Mouse (Mus musculus) midbrain, postnatal 0 days (tissue): ENCODE measurements at regions not wholly inside any gene's neighbourhood (a gene's known extent, or its start where the extent isn't known, plus 50 kb on each side); places are given as distances from the start of the nearest gene placed in this dataset.
"Not testable (repeated sequence)": the region's sequence is repeated elsewhere in the genome, so short reads cannot be mapped to it uniquely, and the experiment has no call there.

Experiments
- ATAC-seq: fragments of 200-750 bp; cut with Nextera tagmentation; 2 replicates; pipeline ENCODE4 v1.8.0; 2017; ENCODE audit warnings: moderate number of reproducible peaks, mild to moderate bottlenecking, moderate TSS enrichment, moderate library complexity; ENCODE audit not compliant: low FRiP score
- DNase-seq: peaks from one replicate; pipeline ENCODE4 v3.0.0-alpha.2; 2015; ENCODE audit warnings: low spot score
- H3K27ac ChIP-seq: fragments of 300-500 bp; sonication (generic); 2 replicates; pipeline ENCODE4 v1.5.1; 2014; ENCODE audit warnings: low read depth, mild to moderate bottlenecking, low read length, mixed read lengths
- H3K27me3 ChIP-seq: fragments of 300-500 bp; sonication (generic); 2 replicates; pipeline ENCODE4 v1.6.1; 2014; ENCODE audit warnings: low read length, control low read depth, mixed read lengths; ENCODE audit not compliant: insufficient read depth
- H3K36me3 ChIP-seq: fragments of 300-500 bp; sonication (generic); 2 replicates; pipeline ENCODE4 v1.6.1; 2014; ENCODE audit warnings: low read length, control low read depth, mixed read lengths; ENCODE audit not compliant: insufficient read depth
- H3K4me1 ChIP-seq: fragments of 300-500 bp; sonication (generic); 2 replicates; pipeline ENCODE4 v1.6.1; 2014; ENCODE audit warnings: mild to moderate bottlenecking, control low read depth, antibody characterized with exemption, low read length, mixed read lengths; ENCODE audit not compliant: insufficient read depth
- H3K4me2 ChIP-seq: fragments of 300-500 bp; sonication (generic); 2 replicates; pipeline ENCODE4 v1.6.1; 2014; ENCODE audit warnings: low read depth, mild to moderate bottlenecking, low read length, mixed read lengths; ENCODE audit not compliant: poor library complexity, severe bottlenecking
- H3K4me3 ChIP-seq: fragments of 300-500 bp; sonication (generic); 2 replicates; pipeline ENCODE4 v1.5.1; 2014; ENCODE audit warnings: low read depth, mild to moderate bottlenecking, low read length, moderate library complexity
- H3K9ac ChIP-seq: fragments of 300-500 bp; sonication (generic); replicated peaks from 2 replicates; pipeline ENCODE4 v1.6.1; 2014; ENCODE audit warnings: mild to moderate bottlenecking, low read length, moderate library complexity, mixed read lengths; ENCODE audit not compliant: poor library complexity, severe bottlenecking
- H3K9me3 ChIP-seq: fragments of 300-500 bp; sonication (generic); 2 replicates; pipeline ENCODE4 v1.6.1; 2016; ENCODE audit warnings: low read length, control low read depth
- CTCF ChIP-seq: IDR thresholded peaks from 2 replicates; pipeline ENCODE4 v1.5.1; 2016; ENCODE audit warnings: antibody characterized with exemption, mild to moderate bottlenecking
- WGBS: fragments of 180-500 bp; shearing (Covaris S2); extraction: QIAGEN DNeasy Blood & Tissue Kit; methylation state at CpG from one replicate; pipeline ENCODE4 v1.1.7; 2014; 5-methylcytosine and 5-hydroxymethylcytosine counted together

DNA sequence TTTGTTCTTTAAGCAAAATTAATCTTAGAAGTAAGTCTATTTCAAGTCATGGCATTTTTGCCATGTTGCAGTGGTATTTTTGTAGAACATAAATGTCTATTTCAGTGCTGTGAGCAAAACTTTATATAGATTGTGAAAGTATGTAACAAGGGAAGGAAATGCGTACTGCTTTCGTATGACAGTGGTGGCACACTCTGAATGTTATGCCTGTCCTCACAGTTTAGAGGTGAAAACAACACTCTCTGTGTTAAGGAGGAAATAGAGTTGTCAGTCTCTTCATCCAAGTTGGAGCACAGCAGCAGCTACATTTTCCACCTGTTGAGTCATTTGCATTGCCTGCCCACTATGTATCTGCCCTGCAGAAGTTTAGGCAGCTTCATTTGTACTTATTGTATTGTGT, 550.0 kb upstream of the Gm10801 start:
- H3K27me3 ChIP-seq: no peaks in the 10 kb centered on the region
- ATAC-seq: no peak
- no peak overlapping the region for H3K4me2 ChIP-seq
- H3K4me3 ChIP-seq: no peak overlapping the region
- H3K27ac ChIP-seq: no peak overlapping the region
- H3K4me1 ChIP-seq: no peaks in the 10 kb centered on the region
- no peak overlapping the region for H3K9ac ChIP-seq
- 91% methylated on average over 2 of the region's 2 CpGs for WGBS
- H3K36me3 ChIP-seq: no peaks in the 10 kb centered on the region
- no peak for DNase-seq
- H3K9me3 ChIP-seq: no peaks in the 10 kb centered on the region
- TF ChIP-seq CTCF: no peak

- Histone ChIP-seq H3K4me3 (no peak overlapping the region), H3K27me3 (no peaks in the 10 kb centered on the region), H3K36me3 (no peaks in the 10 kb centered on the region), H3K27ac (no peak overlapping the region), H3K9ac (no peak overlapping the region), H3K9me3 (no peaks in the 10 kb centered on the region), H3K4me1 (no peaks in the 10 kb centered on the region), H3K4me2 (no peak overlapping the region)
- ATAC-seq (no peak), DNase-seq (no peak)
- TF ChIP-seq CTCF: no peak
- WGBS: 46% methylated on average over 2 of the region's 2 CpGs
Measured at GRCm38 (mm10) chr2:98123441-98123840, 538.6 kb upstream of the Gm10801 start.

DNA sequence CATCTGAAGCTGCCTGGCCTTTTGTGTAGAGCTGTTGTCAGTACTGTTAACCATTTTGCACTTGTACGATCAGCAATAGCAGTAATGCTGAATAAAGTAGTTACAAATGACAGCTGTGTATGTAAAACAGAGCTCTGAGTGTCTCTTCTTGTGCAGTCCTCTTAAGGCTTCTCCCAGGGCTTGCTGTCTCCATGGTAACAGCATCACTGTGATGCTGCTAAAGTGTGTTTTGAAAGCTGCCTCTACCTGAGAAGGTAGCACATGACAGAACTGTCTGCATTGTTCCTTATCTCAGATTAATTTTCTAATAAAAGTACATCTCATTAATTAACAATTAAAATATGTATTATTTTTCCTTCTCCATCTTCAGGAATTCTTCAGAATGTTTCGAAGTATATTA, 537.4 kb upstream of the Gm10801 start:
- no peaks in the 10 kb centered on the region for H3K27me3 ChIP-seq
- no peak overlapping the region for H3K4me2 ChIP-seq
- ATAC-seq: peak; percentile 87
- H3K27ac ChIP-seq: no peak overlapping the region
- TF ChIP-seq CTCF: no peak
- no peaks in the 10 kb centered on the region for H3K9me3 ChIP-seq
- peak; percentile 57 for DNase-seq
- no peaks in the 10 kb centered on the region for H3K4me1 ChIP-seq
- no peak overlapping the region for H3K9ac ChIP-seq
- H3K4me3 ChIP-seq: no peak overlapping the region
- H3K36me3 ChIP-seq: no peaks in the 10 kb centered on the region
- 57% methylated on average over 2 of the region's 2 CpGs for WGBS

- H3K4me3 ChIP-seq, H3K9ac ChIP-seq, H3K4me2 ChIP-seq, H3K4me1 ChIP-seq, ATAC-seq, H3K27ac ChIP-seq, H3K27me3 ChIP-seq, H3K9me3 ChIP-seq, H3K36me3 ChIP-seq, DNase-seq: not testable (repeated sequence)
- 90% methylated on average over 8 of the region's 8 CpGs for WGBS
Measured at GRCm38 (mm10) chr2:98140461-98140860, 521.6 kb upstream of the Gm10801 start.

GRCm38 (mm10) chr2:98143711-98144110, 518.3 kb upstream of the Gm10801 start:
- no peak overlapping the region for H3K27ac ChIP-seq
- H3K9me3 ChIP-seq: no peaks in the 10 kb centered on the region
- H3K4me1 ChIP-seq: no peaks in the 10 kb centered on the region
- no peak overlapping the region for H3K4me2 ChIP-seq
- no peak for DNase-seq
- TF ChIP-seq CTCF: no peak
- H3K36me3 ChIP-seq: no peaks in the 10 kb centered on the region
- H3K4me3 ChIP-seq: no peak overlapping the region
- H3K9ac ChIP-seq: no peak overlapping the region
- ATAC-seq: no peak
- no peaks in the 10 kb centered on the region for H3K27me3 ChIP-seq
